8 mouse cellular contexts compared by ENCODE assay signal in genomic region chr6:88980112-88980511, GRCm38 (mm10).
A peak's percentile ranks its signal among the peaks of the same experiment; 100 is the strongest.
DNase-seq lines count a peak whose midpoint lies in the region; ATAC-seq and TF ChIP-seq lines count a peak whose summit lies in the region.

No protein-coding gene starts in this region.

- DNase-seq in ovary, postnatal 14 days (ENCODE audit: low spot score) = peak; percentile 33
- no peak for DNase-seq in ovary, adult 18-20 months (ENCODE audit: low spot score)
- DNase-seq in brain, embryonic 14.5 days (ENCODE audit: low read depth) = peak; percentile 95
- peak; percentile 86 for DNase-seq in hindbrain, embryonic 14.5 days (ENCODE audit: low spot score)
- peak; percentile 74 to 87 for DNase-seq in left cerebral cortex, postnatal 14 days (ENCODE audit: low spot score in 2 of 2)

- intact Hi-C loops in left cerebral cortex, postnatal 14 days (cut with DNase I) = loop anchor here (2.0 kb wide), 1 partner anchor 381 kb away; no protein-coding TSS in a partner anchor

- H3K27me3 ChIP-seq in forebrain, embryonic 15.5 days = no peaks in the 10 kb centered on the region; the same call in 1 of the 2 replicates
- no peaks in the 10 kb centered on the region for H3K27me3 ChIP-seq in hindbrain, embryonic 14.5 days (ENCODE audit: control insufficient read depth, insufficient read depth, low read length)
- peaks cover 3% of the 10 kb centered on the region; the same call in 1 of the 2 replicates for H3K27me3 ChIP-seq in midbrain, embryonic 13.5 days
- no peaks in the 10 kb centered on the region for H3K27me3 ChIP-seq in stomach, embryonic 16.5 days (ENCODE audit: control insufficient read depth, insufficient read depth, low read length)

- H3K4me2 ChIP-seq in forebrain, embryonic 15.5 days (replicated peaks) = no peak overlapping the region
- no peak overlapping the region for H3K4me2 ChIP-seq in hindbrain, embryonic 14.5 days (replicated peaks)
- H3K4me2 ChIP-seq in midbrain, embryonic 13.5 days (replicated peaks) = no peak overlapping the region
- H3K4me2 ChIP-seq in stomach, embryonic 16.5 days (ENCODE audit: low read depth, low read length) = no peak overlapping the region

- no peak overlapping the region for H3K9ac ChIP-seq in forebrain, embryonic 15.5 days (replicated peaks)
- peak overlapping the region; percentile 7; the same call in 1 of the 2 replicates for H3K9ac ChIP-seq in hindbrain, embryonic 14.5 days
- H3K9ac ChIP-seq in midbrain, embryonic 13.5 days (replicated peaks) = 0 out of 2 replicates have a peak overlapping the region, but pooled peaks have one; percentile 7
- no peak overlapping the region for H3K9ac ChIP-seq in stomach, embryonic 16.5 days (ENCODE audit: low read length)

- peaks cover 41% of the 10 kb centered on the region for H3K4me1 ChIP-seq in forebrain, embryonic 15.5 days
- H3K4me1 ChIP-seq in hindbrain, embryonic 14.5 days (replicated peaks; ENCODE audit: control insufficient read depth, insufficient read depth, low read length) = peaks cover 37% of the 10 kb centered on the region
- peaks cover 96% of the 10 kb centered on the region for H3K4me1 ChIP-seq in midbrain, embryonic 13.5 days (replicated peaks)
- H3K4me1 ChIP-seq in stomach, embryonic 16.5 days (ENCODE audit: control insufficient read depth, insufficient read depth, low read length) = no peaks in the 10 kb centered on the region

- H3K27ac ChIP-seq in forebrain, embryonic 15.5 days (replicated peaks) = peak overlapping the region; percentile 64
- H3K27ac ChIP-seq in hindbrain, embryonic 14.5 days = peak overlapping the region; percentile 27
- peak overlapping the region; percentile 87 for H3K27ac ChIP-seq in midbrain, embryonic 13.5 days
- H3K27ac ChIP-seq in stomach, embryonic 16.5 days (ENCODE audit: low read length) = no peak overlapping the region

- H3K4me3 ChIP-seq in forebrain, embryonic 15.5 days = no peak overlapping the region
- H3K4me3 ChIP-seq in hindbrain, embryonic 14.5 days (replicated peaks; ENCODE audit: low read length) = no peak overlapping the region
- no peak overlapping the region for H3K4me3 ChIP-seq in midbrain, embryonic 13.5 days (replicated peaks)
- no peak overlapping the region for H3K4me3 ChIP-seq in stomach, embryonic 16.5 days (replicated peaks; ENCODE audit: low read length)

- 0% methylated on average over 8 of the region's 8 CpGs for WGBS in forebrain, embryonic 15.5 days
- 1% methylated on average over 8 of the region's 8 CpGs for WGBS in hindbrain, embryonic 14.5 days
- 0% methylated on average over 8 of the region's 8 CpGs for WGBS in midbrain, embryonic 13.5 days
- 2% methylated on average over 8 of the region's 8 CpGs for WGBS in stomach, embryonic 16.5 days

- TF ChIP-seq POLR2A in brain, embryonic 14.5 days (IDR thresholded peaks at IDR 0.05; ENCODE audit: borderline replicate concordance, extremely low read depth, insufficient read depth, insufficient read length, poor library complexity, severe bottlenecking) = no peak

- peak; percentile 91 for ATAC-seq in forebrain, embryonic 15.5 days (replicated peaks)
- peak; percentile 86 for ATAC-seq in hindbrain, embryonic 14.5 days (ENCODE audit: low FRiP score)
- peak; percentile 89 for ATAC-seq in midbrain, embryonic 13.5 days
- ATAC-seq in stomach, embryonic 16.5 days (ENCODE audit: insufficient read depth, low FRiP score) = peak; percentile 46; the same call in 1 of the 2 replicates

- TF ChIP-seq CTCF in brain, embryonic 14.5 days (IDR thresholded peaks at IDR 0.05; ENCODE audit: borderline replicate concordance, extremely low read depth, insufficient read depth, insufficient read length) = peak; percentile 84

- H3K9me3 ChIP-seq in forebrain, embryonic 15.5 days = no peaks in the 10 kb centered on the region
- H3K9me3 ChIP-seq in hindbrain, embryonic 14.5 days (ENCODE audit: control insufficient read depth, low read length) = no peaks in the 10 kb centered on the region
- H3K9me3 ChIP-seq in midbrain, embryonic 13.5 days = no peaks in the 10 kb centered on the region
- no peaks in the 10 kb centered on the region for H3K9me3 ChIP-seq in stomach, embryonic 16.5 days (replicated peaks; ENCODE audit: control insufficient read depth, low read length)

- no peaks in the 10 kb centered on the region for H3K36me3 ChIP-seq in forebrain, embryonic 15.5 days
- H3K36me3 ChIP-seq in hindbrain, embryonic 14.5 days (replicated peaks; ENCODE audit: control insufficient read depth, insufficient read depth) = no peaks in the 10 kb centered on the region
- no peaks in the 10 kb centered on the region for H3K36me3 ChIP-seq in midbrain, embryonic 13.5 days
- H3K36me3 ChIP-seq in stomach, embryonic 16.5 days (ENCODE audit: control insufficient read depth, insufficient read depth, low read length) = no peaks in the 10 kb centered on the region

Comparison
In these comparisons a context has a peak if more than half of its experiments do, and no peak if none do; other contexts are left out.
1. H3K9ac ChIP-seq: peak in hindbrain, embryonic 14.5 days (single experiment) and midbrain, embryonic 13.5 days (single experiment); none in forebrain, embryonic 15.5 days (single experiment) and stomach, embryonic 16.5 days (single experiment).
2. Peak in every context shown above with its lines, with median percentiles within 50 percentile points of each other: ATAC-seq.